Mouse (Mus musculus) heart, postnatal 0 days (tissue): Measurements from ENCODE around the gene 4933427I04Rik.

Source experiments
- CTCF ChIP-seq: IDR thresholded peaks from 2 replicates; pipeline ENCODE4 v1.5.1; 2016; ENCODE audit warnings: antibody characterized with exemption, control low read depth, low read depth
- EP300 ChIP-seq: IDR thresholded peaks from 2 replicates; pipeline ENCODE4 v1.6.1; 2016; ENCODE audit warnings: antibody characterized with exemption, low read depth

- TF ChIP-seq CTCF (no peak), EP300 (no peak)
These were observed 34.2 kb downstream of the 4933427I04Rik start for GRCm38 (mm10) chr4:123893726-123894125.
